Mouse (Mus musculus) erythroid progenitor cell, adult 5-6 weeks (primary cell): Measurements from ENCODE around the gene Cd276. TPM values are rescaled to one million over a fixed set of nuclear protein-coding genes. Genes with fewer than 3 reads are reported as not detected.
"Not testable (repeated sequence)": the region's sequence is repeated elsewhere in the genome, so short reads cannot be mapped to it uniquely, and the experiment has no call there.

ENCODE experiments used
- ATAC-seq: replicated peaks from 2 replicates; pipeline ENCODE4 v1.8.0; 2016; ENCODE audit warnings: moderate number of reproducible peaks, mild to moderate bottlenecking, moderate TSS enrichment, inconsistent platforms; ENCODE audit not compliant: poor library complexity, low FRiP score, severe bottlenecking
- total RNA-seq, 2 experiments: library from RNA; stranded (forward) in 1 of 2; stranded (reverse) in 1 of 2; fragments of 150-400 nt in 1 of 2; fragments of 186-747, 209-891 nt in 1 of 2; gene quantifications; 2 replicates each; pipeline versions ENCODE4 v1.2.3 to v1.2.4; 2015 to 2017; ENCODE audit warnings: low replicate concordance in 2 of 2

Gene Cd276
- total RNA-seq (2015; ENCODE audit: low replicate concordance) (0.36 TPM in 1 of 2 replicates, not detected in the other), total RNA-seq (2017; ENCODE audit: low replicate concordance) (not detected in 2 replicates)

GRCm38 (mm10) chr9:58554908-58555684 lies at the start of gene Cd276:
Cd276 (minus strand) TSS chr9:58555437.
- no peak for ATAC-seq

- no peak for ATAC-seq
Measured at GRCm38 (mm10) chr9:58595313-58595712, 40.1 kb upstream of the Cd276 start.

- ATAC-seq = no peak
Measured at GRCm38 (mm10) chr9:58588657-58589056, 33.4 kb upstream of the Cd276 start.

GRCm38 (mm10) chr9:58584323-58584722 lies 29.1 kb upstream of the Cd276 start:
- ATAC-seq = no peak

GRCm38 (mm10) chr9:58583267-58583641 lies 28.0 kb upstream of the Cd276 start:
- peak; percentile 44; the same call in 1 of the 2 replicates for ATAC-seq

- peak; percentile 21; the same call in 1 of the 2 replicates for ATAC-seq
Measured at GRCm38 (mm10) chr9:58582581-58583266, 27.5 kb upstream of the Cd276 start.

- ATAC-seq = peak; percentile 89
Measured at GRCm38 (mm10) chr9:58581958-58582540, 26.8 kb upstream of the Cd276 start, which contains the start of gene Nptn. Nptn (plus strand) TSS chr9:58582240.

GRCm38 (mm10) chr9:58581283-58581930 lies 26.2 kb upstream of the Cd276 start:
- ATAC-seq = peak; percentile 13

- ATAC-seq = not testable (repeated sequence)
Measured at GRCm38 (mm10) chr9:58580453-58581195, 25.4 kb upstream of the Cd276 start.

- peak; percentile 47 for ATAC-seq
Measured at GRCm38 (mm10) chr9:58578669-58579068, 23.4 kb upstream of the Cd276 start.

GRCm38 (mm10) chr9:58571001-58571400 lies 15.8 kb upstream of the Cd276 start:
- no peak for ATAC-seq

GRCm38 (mm10) chr9:58567682-58568081 lies 12.4 kb upstream of the Cd276 start:
- ATAC-seq = peak; percentile 57; the same call in 1 of the 2 replicates

GRCm38 (mm10) chr9:58565945-58566344 lies 10.7 kb upstream of the Cd276 start:
- not testable (repeated sequence) for ATAC-seq

- ATAC-seq = no peak
Measured at GRCm38 (mm10) chr9:58560211-58560610, 5.0 kb upstream of the Cd276 start.

GRCm38 (mm10) chr9:58557457-58558455 lies 2.5 kb upstream of the Cd276 start:
- no peak for ATAC-seq

GRCm38 (mm10) chr9:58556627-58557026 lies 1.4 kb upstream of the Cd276 start:
- ATAC-seq = no peak

GRCm38 (mm10) chr9:58555685-58556414 lies 613 bp upstream of the Cd276 start:
- ATAC-seq = no peak
